Mouse (Mus musculus): ENCODE results near the gene Sirt1. TPM values are rescaled to one million over a fixed set of nuclear protein-coding genes. Genes with fewer than 3 reads are reported as not detected.

Sirt1 gene
- polyA plus RNA-seq, 1 experiment: 53.5 TPM

DNA sequence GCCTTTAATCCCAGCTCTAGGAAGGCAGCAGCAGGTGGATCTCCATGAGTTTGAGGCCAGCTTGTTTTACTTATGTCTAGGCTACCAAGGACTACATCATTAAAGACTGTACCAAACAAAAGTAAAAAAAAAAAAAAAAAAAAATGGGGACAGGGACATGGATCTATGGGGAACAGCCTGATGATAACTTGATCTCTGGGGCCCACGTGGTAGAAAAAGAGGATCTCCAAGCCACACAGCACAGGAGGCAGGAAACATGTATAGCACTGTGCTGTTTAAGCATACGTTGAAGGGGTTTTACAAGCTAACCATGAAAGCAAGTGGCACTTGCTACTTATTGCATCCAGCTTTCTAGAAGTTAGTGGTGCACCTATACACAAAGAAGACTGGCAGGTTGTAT lies 40.2 kb downstream of the Sirt1 start:
- peaks cover 2% of the 10 kb centered on the region; the same call in 1 of the 2 replicates for H3K36me3 ChIP-seq (ENCODE audit: control insufficient read depth, insufficient read depth, low read length, poor library complexity, severe bottlenecking)
- H3K27me3 ChIP-seq (ENCODE audit: control insufficient read depth, insufficient read depth, low read length, poor library complexity, severe bottlenecking): no peaks in the 10 kb centered on the region
- no peak overlapping the region for H3K27ac ChIP-seq (ENCODE audit: insufficient read depth, low read length)
- no peak for TF ChIP-seq EP300 (IDR thresholded peaks at IDR 0.05; ENCODE audit: insufficient read depth, low read depth, low read length)
- TF ChIP-seq POLR2A (IDR thresholded peaks at IDR 0.05; ENCODE audit: insufficient read depth, low read length): no peak
- TF ChIP-seq CTCF (IDR thresholded peaks at IDR 0.05; ENCODE audit: low read depth, low read length): no peak
- no peak overlapping the region for H3K9ac ChIP-seq (ENCODE audit: low read depth, poor library complexity, severe bottlenecking)
- peaks cover 2% of the 10 kb centered on the region for H3K4me1 ChIP-seq (ENCODE audit: control insufficient read depth, insufficient read depth, low read length)
- H3K9me3 ChIP-seq (replicated peaks; ENCODE audit: control insufficient read depth, insufficient read depth, low read length, poor library complexity, severe bottlenecking): peaks cover 4% of the 10 kb centered on the region
- no peak overlapping the region for H3K4me3 ChIP-seq (ENCODE audit: low read depth, low read length)

DNA sequence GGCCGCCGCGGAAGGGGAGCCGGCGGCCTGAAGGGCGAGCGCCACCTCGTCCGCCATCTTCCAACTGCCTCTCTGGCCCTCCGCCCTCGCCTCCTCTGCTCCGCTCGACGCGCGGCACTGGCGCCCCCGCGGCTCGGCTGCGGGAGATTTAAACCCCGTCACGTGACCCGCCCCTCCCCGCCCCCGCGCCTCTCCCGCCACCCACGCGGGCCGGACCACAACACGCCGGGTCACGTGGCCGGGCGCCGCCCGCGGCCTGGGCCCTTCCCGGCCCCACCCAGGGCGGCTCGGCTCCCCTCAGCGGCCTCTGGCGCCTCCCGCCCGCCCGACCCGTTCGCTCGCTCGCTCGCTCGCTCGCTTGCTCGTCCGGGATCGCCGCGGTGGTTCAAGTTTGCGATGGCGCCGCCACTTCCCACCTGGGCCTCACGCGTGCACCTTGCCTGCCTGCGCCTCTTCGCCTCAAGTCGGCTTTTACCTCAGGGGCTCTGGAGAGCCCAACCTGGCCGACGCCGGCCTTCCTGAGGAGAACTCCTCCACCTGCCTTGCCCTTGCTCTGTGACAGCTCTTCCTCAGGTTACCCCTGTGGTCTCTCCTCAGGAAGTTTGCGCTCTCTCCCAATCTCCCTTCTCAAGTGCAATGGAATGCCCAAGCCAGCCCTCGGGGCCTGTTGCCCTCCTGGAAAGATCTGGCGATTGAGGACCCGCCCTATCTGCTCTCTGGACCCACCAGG lies 42.4 kb downstream of the Sirt1 start:
- Histone ChIP-seq H3K27ac (ENCODE audit: insufficient read depth, low read length) (peak overlapping the region; percentile 81), H3K36me3 (ENCODE audit: control insufficient read depth, insufficient read depth, low read length, poor library complexity, severe bottlenecking) (peaks cover 21% of the 10 kb centered on the region), H3K9me3 (replicated peaks; ENCODE audit: control insufficient read depth, insufficient read depth, low read length, poor library complexity, severe bottlenecking) (no peaks in the 10 kb centered on the region), H3K4me1 (ENCODE audit: control insufficient read depth, insufficient read depth, low read length) (peaks cover 2% of the 10 kb centered on the region), H3K27me3 (ENCODE audit: control insufficient read depth, insufficient read depth, low read length, poor library complexity, severe bottlenecking) (no peaks in the 10 kb centered on the region), H3K9ac (ENCODE audit: low read depth, poor library complexity, severe bottlenecking) (peak overlapping the region; percentile 98), H3K4me3 (ENCODE audit: low read depth, low read length) (peak overlapping the region; percentile 98)
- TF ChIP-seq CTCF (IDR thresholded peaks at IDR 0.05; ENCODE audit: low read depth, low read length): no peak
- TF ChIP-seq EP300 (IDR thresholded peaks at IDR 0.05; ENCODE audit: insufficient read depth, low read depth, low read length): 0 out of 2 replicates have a peak, but pooled peaks have one; percentile 29
- peak; percentile 85 for TF ChIP-seq POLR2A (IDR thresholded peaks at IDR 0.05; ENCODE audit: insufficient read depth, low read length)

DNA sequence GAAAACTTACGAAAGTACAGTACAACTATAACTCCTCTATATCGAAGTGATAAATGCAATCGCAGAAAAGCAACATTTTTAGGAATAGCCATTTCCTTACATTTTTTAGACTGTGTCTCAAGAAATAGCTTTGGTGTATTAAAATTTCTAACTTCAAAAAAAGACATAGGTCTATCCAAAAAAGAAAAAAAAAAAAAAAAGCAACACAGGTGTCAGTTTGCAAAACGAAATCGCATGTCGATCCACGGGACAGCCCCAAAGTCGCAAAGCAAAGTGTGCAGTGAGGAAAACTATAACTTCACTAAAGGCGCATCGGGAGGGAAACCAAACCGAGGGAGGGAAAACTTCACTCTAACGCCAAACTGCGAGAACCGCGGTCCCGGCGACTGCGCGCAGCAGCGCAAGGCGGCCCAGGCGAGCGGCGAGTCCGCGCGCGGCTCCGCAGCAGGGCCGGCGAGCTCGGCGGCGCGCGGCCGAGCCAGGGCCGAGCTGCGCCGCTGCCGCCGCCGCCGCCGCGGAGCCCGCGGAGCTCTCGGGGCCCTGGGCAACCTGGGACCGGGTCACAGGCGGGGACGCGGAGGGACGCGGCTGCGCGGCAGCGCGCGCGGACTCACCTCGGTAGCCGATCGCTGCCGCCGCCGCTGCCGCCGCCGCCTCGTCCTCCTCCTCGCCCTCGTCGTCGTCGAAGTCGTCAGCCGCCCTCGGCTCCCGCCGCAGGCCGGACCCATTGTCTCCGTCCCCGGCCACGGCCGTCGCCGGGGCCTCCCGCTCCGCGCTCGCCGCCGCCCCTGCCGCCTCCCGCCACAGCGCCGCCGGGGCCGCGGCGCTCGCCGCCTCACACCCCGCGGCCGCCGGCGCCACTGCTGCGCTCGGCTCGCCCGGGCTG lies 43.3 kb downstream of the Sirt1 start:
- Histone ChIP-seq H3K36me3 (ENCODE audit: control insufficient read depth, insufficient read depth, low read length, poor library complexity, severe bottlenecking) (peaks cover 29% of the 10 kb centered on the region), H3K9ac (ENCODE audit: low read depth, poor library complexity, severe bottlenecking) (peak overlapping the region; percentile 98), H3K27me3 (ENCODE audit: control insufficient read depth, insufficient read depth, low read length, poor library complexity, severe bottlenecking) (no peaks in the 10 kb centered on the region), H3K4me3 (ENCODE audit: low read depth, low read length) (peak overlapping the region; percentile 98), H3K27ac (ENCODE audit: insufficient read depth, low read length) (no peak overlapping the region; the same call in 1 of the 2 replicates), H3K4me1 (ENCODE audit: control insufficient read depth, insufficient read depth, low read length) (peaks cover 2% of the 10 kb centered on the region), H3K9me3 (replicated peaks; ENCODE audit: control insufficient read depth, insufficient read depth, low read length, poor library complexity, severe bottlenecking) (no peaks in the 10 kb centered on the region)
- TF ChIP-seq POLR2A (IDR thresholded peaks at IDR 0.05; ENCODE audit: insufficient read depth, low read length) (no peak), EP300 (IDR thresholded peaks at IDR 0.05; ENCODE audit: insufficient read depth, low read depth, low read length) (no peak), CTCF (IDR thresholded peaks at IDR 0.05; ENCODE audit: low read depth, low read length) (no peak)

DNA sequence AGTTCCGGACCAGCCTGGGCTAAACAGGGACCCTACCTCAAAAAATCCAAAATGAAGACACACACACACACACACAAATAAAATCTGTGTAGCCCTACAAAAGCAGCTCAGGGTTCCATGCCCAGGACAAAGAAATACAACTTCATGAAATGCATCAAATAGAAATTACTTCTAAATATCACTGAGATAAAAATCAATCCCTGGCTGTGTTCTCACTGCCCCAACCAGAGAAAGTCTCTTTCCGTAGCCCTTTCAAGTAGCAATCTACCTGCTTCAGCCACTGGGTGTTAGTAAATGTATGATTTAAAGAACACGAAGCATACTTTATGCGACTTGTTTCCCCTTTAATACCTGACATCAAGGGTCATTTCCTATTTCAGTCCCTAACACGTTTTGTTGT lies 44.2 kb downstream of the Sirt1 start:
- no peak overlapping the region for H3K27ac ChIP-seq (ENCODE audit: insufficient read depth, low read length)
- peak overlapping the region; percentile 98 for H3K4me3 ChIP-seq (ENCODE audit: low read depth, low read length)
- no peaks in the 10 kb centered on the region for H3K9me3 ChIP-seq (replicated peaks; ENCODE audit: control insufficient read depth, insufficient read depth, low read length, poor library complexity, severe bottlenecking)
- H3K27me3 ChIP-seq (ENCODE audit: control insufficient read depth, insufficient read depth, low read length, poor library complexity, severe bottlenecking): no peaks in the 10 kb centered on the region
- H3K9ac ChIP-seq (ENCODE audit: low read depth, poor library complexity, severe bottlenecking): peak overlapping the region; percentile 98
- H3K36me3 ChIP-seq (ENCODE audit: control insufficient read depth, insufficient read depth, low read length, poor library complexity, severe bottlenecking): peaks cover 38% of the 10 kb centered on the region
- TF ChIP-seq EP300 (IDR thresholded peaks at IDR 0.05; ENCODE audit: insufficient read depth, low read depth, low read length) (no peak), POLR2A (IDR thresholded peaks at IDR 0.05; ENCODE audit: insufficient read depth, low read length) (no peak), CTCF (IDR thresholded peaks at IDR 0.05; ENCODE audit: low read depth, low read length) (no peak)
- peaks cover 2% of the 10 kb centered on the region for H3K4me1 ChIP-seq (ENCODE audit: control insufficient read depth, insufficient read depth, low read length)

DNA sequence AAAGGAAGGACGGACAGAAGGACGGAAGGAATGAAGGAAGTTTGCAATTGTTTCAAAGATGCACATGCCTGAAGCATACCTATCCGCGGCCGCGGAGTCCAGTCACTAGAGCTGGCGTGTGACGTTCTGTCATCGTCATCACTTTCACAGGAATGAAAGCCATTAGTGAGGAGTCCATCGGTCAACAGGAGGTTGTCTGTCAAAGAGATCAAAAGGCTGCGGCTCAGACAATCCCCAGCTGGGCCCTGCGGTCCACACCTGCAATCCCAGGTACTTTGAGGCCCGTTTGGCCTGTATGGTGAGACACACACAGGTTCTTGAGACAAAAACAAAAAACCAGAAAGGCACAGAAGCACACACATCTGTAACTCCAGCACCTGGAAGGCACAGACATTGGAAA lies 44.6 kb downstream of the Sirt1 start:
- Histone ChIP-seq H3K27me3 (ENCODE audit: control insufficient read depth, insufficient read depth, low read length, poor library complexity, severe bottlenecking) (no peaks in the 10 kb centered on the region), H3K27ac (ENCODE audit: insufficient read depth, low read length) (no peak overlapping the region), H3K9me3 (replicated peaks; ENCODE audit: control insufficient read depth, insufficient read depth, low read length, poor library complexity, severe bottlenecking) (no peaks in the 10 kb centered on the region), H3K4me1 (ENCODE audit: control insufficient read depth, insufficient read depth, low read length) (peaks cover 2% of the 10 kb centered on the region), H3K36me3 (ENCODE audit: control insufficient read depth, insufficient read depth, low read length, poor library complexity, severe bottlenecking) (peaks cover 38% of the 10 kb centered on the region), H3K9ac (ENCODE audit: low read depth, poor library complexity, severe bottlenecking) (peak overlapping the region; percentile 98), H3K4me3 (ENCODE audit: low read depth, low read length) (peak overlapping the region; percentile 59)
- TF ChIP-seq CTCF (IDR thresholded peaks at IDR 0.05; ENCODE audit: low read depth, low read length) (no peak), POLR2A (IDR thresholded peaks at IDR 0.05; ENCODE audit: insufficient read depth, low read length) (no peak), EP300 (IDR thresholded peaks at IDR 0.05; ENCODE audit: insufficient read depth, low read depth, low read length) (no peak)
